Mouse (Mus musculus) forebrain, embryonic 11.5 days (tissue): Measurements from ENCODE around the gene Ikbke. TPM values are rescaled to one million over a fixed set of nuclear protein-coding genes. Genes with fewer than 3 reads are reported as not detected.

ENCODE experiments used
- ATAC-seq: fragments of 200-750 bp; cut with Nextera tagmentation; replicated peaks from 2 replicates; pipeline ENCODE4 v1.8.0; 2017; ENCODE audit warnings: moderate TSS enrichment; ENCODE audit not compliant: low FRiP score
- DNase-seq: peaks from one replicate; pipeline ENCODE4 v3.0.0-alpha.2; 2017; ENCODE audit warnings: low spot score
- H3K27ac ChIP-seq: fragments of 300-500 bp; sonication (generic); 2 replicates; pipeline ENCODE4 v1.5.1; 2014; ENCODE audit warnings: low read depth, low read length
- H3K27me3 ChIP-seq: fragments of 300-500 bp; sonication (generic); 2 replicates; pipeline ENCODE4 v1.6.1; 2014; ENCODE audit warnings: mild to moderate bottlenecking, low read length, mixed read lengths; ENCODE audit not compliant: control insufficient read depth, insufficient read depth
- H3K36me3 ChIP-seq: fragments of 300-500 bp; sonication (generic); 2 replicates; pipeline ENCODE4 v1.6.1; 2014; ENCODE audit warnings: mild to moderate bottlenecking, low read length, moderate library complexity, mixed read lengths; ENCODE audit not compliant: control insufficient read depth, insufficient read depth
- H3K4me1 ChIP-seq: fragments of 300-500 bp; sonication (generic); replicated peaks from 2 replicates; pipeline ENCODE4 v1.6.1; 2014; ENCODE audit warnings: low read length, mixed read lengths; ENCODE audit not compliant: control insufficient read depth, insufficient read depth
- H3K4me2 ChIP-seq: fragments of 300-500 bp; sonication (generic); 2 replicates; pipeline ENCODE4 v1.6.1; 2014; ENCODE audit warnings: low read depth, mild to moderate bottlenecking, low read length, moderate library complexity, mixed read lengths; ENCODE audit not compliant: severe bottlenecking
- H3K4me3 ChIP-seq: fragments of 300-500 bp; sonication (generic); 2 replicates; pipeline ENCODE4 v1.5.1; 2014; ENCODE audit warnings: low read depth, low read length
- H3K9ac ChIP-seq: fragments of 300-500 bp; sonication (generic); 2 replicates; pipeline ENCODE4 v1.6.1; 2014; ENCODE audit warnings: low read length
- H3K9me3 ChIP-seq: fragments of 300-500 bp; sonication (generic); 2 replicates; pipeline ENCODE4 v1.6.1; 2016; ENCODE audit warnings: low read length, mixed read lengths; ENCODE audit not compliant: control insufficient read depth
- WGBS: fragments of 180-500 bp; shearing (Covaris S2); extraction: QIAGEN DNeasy Blood & Tissue Kit; methylation state at CpG from one replicate; pipeline ENCODE4 v1.1.7; 2014; 5-methylcytosine and 5-hydroxymethylcytosine counted together
- polyA plus RNA-seq: library from polyadenylated mRNA; unstranded; fragments of >200 nt; fragmentation: Nextera tagmentation; extraction: Ambion mirVana; gene quantifications from 2 replicates; pipeline ENCODE4 v1.2.1, GENCODE M21; 2014

The Ikbke gene
- polyA plus RNA-seq, 1 experiment from 2014 or later, result 0.83 TPM

DNA sequence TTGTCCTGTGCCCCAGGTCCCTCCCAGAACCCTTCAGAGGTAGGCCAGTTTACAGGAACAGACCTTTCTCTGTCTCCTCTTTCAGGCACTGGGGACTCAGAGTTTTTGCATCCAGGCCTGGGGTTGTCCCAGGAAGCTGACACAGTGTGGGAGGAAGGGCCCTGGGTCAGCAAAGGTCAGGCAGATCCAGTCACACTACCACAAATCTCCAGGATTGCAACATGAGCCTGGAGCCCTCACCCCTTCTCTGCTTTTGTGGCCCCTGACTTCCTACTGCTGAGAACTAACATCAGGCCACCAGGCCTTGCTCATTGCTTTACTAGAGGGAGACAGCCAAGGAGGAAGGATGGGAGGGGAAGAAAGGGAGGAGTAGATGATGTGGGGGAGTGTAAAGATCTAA lies 2.6 kb downstream of the Ikbke start:
- Histone ChIP-seq H3K9ac (no peak overlapping the region), H3K27ac (no peak overlapping the region), H3K4me1 (no peaks in the 10 kb centered on the region), H3K27me3 (no peaks in the 10 kb centered on the region), H3K9me3 (no peaks in the 10 kb centered on the region), H3K4me2 (no peak overlapping the region), H3K36me3 (no peaks in the 10 kb centered on the region), H3K4me3 (no peak overlapping the region)
- ATAC-seq, result no peak
- no peak for DNase-seq

DNA sequence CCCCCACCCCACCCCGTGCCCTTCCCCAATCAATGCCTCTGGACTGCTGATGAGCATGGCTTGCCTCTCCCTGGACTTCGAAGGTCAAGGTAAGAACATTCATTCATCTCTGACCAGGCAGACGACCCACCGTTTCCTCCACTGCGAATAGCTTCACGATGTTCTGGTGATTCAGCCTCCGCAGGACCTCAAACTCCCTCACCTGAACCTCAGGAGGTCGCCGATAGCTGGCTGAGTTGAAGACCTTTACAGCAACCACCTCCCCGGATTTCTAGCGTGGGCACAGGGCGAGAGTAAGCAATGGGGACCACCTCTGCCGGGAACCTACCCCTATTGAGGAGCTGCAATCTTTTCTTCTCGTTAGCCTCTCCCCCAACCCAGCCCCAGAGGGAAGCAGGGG lies 3.8 kb downstream of the Ikbke start:
- H3K27ac ChIP-seq, result no peak overlapping the region
- H3K9ac ChIP-seq, result no peak overlapping the region
- H3K27me3 ChIP-seq, result no peaks in the 10 kb centered on the region
- DNase-seq (no peak), ATAC-seq (no peak)
- no peak overlapping the region for H3K4me2 ChIP-seq
- no peaks in the 10 kb centered on the region for H3K36me3 ChIP-seq
- no peak overlapping the region for H3K4me3 ChIP-seq
- no peaks in the 10 kb centered on the region for H3K9me3 ChIP-seq
- WGBS, result 79% methylated on average over 14 of the region's 14 CpGs
- H3K4me1 ChIP-seq, result no peaks in the 10 kb centered on the region

DNA sequence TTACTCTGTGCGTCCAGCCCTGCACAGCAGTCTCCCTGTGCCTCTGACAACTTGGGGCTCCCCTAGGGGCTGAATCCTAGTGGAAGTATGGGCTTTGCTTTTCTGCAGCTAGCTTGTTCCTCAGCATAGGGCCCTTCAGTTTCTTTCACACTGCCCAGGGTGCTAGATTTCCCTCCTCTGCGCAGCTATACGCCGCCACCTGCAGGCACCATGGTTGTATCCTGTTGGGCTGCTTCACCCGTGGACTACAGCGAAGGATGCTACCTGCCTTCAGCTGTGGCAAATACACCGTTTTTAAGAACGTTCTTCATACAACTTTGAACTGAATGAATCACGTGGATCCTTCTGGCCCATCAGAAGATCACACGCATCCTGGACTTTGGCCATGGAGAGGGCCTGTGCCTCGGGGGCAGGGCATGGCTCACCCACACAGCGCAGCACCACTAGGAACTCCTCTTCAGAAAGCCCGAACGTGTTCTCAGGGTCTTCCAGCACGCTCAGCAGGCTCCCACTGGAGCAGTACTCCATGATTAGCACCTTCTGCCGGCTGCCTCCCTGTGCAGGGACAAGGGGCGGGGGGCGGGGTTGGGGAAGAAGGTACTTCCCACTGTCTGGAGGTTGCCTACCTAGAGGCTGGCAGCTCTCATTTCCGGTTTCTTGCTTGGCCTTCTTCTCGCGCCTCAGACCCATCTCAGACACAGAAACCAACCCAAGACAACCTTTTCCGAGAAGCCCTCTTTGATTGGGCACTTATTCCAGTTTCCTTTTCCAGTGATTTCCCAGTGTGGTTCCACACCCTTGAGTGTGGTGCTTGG lies 4.5 kb downstream of the Ikbke start:
- H3K4me2 ChIP-seq, result no peak overlapping the region
- no peaks in the 10 kb centered on the region for H3K27me3 ChIP-seq
- ATAC-seq, result no peak
- WGBS, result 52% methylated on average over 22 of the region's 22 CpGs
- H3K4me3 ChIP-seq, result no peak overlapping the region
- H3K27ac ChIP-seq, result no peak overlapping the region
- no peaks in the 10 kb centered on the region for H3K4me1 ChIP-seq
- H3K36me3 ChIP-seq, result no peaks in the 10 kb centered on the region
- no peaks in the 10 kb centered on the region for H3K9me3 ChIP-seq
- no peak for DNase-seq
- H3K9ac ChIP-seq, result no peak overlapping the region

DNA sequence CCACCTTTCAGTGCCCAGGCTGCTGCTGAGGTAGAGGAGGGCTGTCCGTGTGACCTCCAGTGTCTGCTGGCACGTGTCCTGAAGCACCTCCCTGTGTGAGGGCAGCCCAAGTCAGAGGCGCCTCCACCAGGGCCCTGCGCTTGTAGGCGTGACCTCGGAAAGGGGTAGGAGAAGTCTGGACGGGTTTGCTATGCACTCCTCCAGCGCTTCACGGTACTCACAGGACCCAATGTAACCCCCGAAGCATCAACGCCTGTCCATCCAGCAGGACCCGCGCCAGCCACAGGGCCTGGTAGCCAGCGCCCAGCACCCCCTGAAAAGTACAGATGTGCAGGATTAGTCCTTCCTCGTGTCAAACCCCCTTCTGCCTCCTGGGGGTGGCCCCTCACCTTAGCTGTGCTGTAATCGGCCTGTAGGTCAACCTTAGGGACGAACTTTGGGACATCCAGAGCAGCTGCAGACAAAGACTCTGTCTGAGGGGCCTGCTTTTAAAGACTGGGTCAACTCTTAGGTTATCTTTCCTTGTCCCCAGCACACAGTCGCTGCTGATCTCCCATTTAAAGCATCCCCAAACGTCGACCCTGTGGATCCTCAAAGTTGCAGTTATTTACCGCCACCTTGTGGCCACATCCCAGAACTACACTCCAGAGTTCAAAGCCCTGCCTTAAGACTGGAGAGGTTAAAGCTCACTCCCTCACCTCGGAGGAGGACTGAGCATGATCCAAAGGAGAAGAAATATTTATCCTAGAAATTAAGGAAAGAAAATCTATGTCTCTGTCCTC lies 9.4 kb downstream of the Ikbke start:
- WGBS, result 30% methylated on average over 22 of the region's 22 CpGs
- no peaks in the 10 kb centered on the region for H3K4me1 ChIP-seq
- H3K4me2 ChIP-seq, result peak overlapping the region; percentile 21; the same call in 1 of the 2 replicates
- no peak overlapping the region for H3K4me3 ChIP-seq
- DNase-seq (peak; percentile 89), ATAC-seq (peak; percentile 62)
- no peaks in the 10 kb centered on the region for H3K27me3 ChIP-seq
- H3K9ac ChIP-seq, result no peak overlapping the region; the same call in 1 of the 2 replicates
- no peaks in the 10 kb centered on the region for H3K36me3 ChIP-seq
- H3K9me3 ChIP-seq, result no peaks in the 10 kb centered on the region
- no peak overlapping the region for H3K27ac ChIP-seq

DNA sequence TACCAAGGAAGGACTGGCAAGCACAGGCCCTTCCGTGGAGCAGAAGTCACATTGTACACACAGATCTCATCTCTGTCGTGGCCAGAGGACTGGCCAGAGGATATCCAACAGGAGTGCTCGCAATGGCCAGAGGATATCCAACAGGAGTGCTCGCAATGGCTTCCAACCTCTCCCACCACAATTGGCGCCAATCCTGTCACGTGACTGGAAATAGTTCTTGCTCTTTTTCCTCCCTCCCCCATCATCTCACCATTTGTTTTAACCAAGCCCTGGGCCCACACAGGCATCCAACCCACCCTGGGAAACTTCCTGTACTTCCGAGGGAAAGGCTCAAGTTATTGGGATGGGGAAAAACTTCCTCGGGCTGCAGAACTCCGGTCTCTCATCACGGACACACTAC lies 10.6 kb downstream of the Ikbke start:
- no peak for ATAC-seq
- H3K9me3 ChIP-seq, result no peaks in the 10 kb centered on the region
- H3K4me2 ChIP-seq, result no peak overlapping the region
- H3K27me3 ChIP-seq, result no peaks in the 10 kb centered on the region
- H3K4me3 ChIP-seq, result no peak overlapping the region
- no peak overlapping the region for H3K27ac ChIP-seq
- no peak overlapping the region for H3K9ac ChIP-seq
- no peaks in the 10 kb centered on the region for H3K36me3 ChIP-seq
- DNase-seq, result no peak
- WGBS, result 88% methylated on average over 10 of the region's 10 CpGs
- H3K4me1 ChIP-seq, result no peaks in the 10 kb centered on the region

DNA sequence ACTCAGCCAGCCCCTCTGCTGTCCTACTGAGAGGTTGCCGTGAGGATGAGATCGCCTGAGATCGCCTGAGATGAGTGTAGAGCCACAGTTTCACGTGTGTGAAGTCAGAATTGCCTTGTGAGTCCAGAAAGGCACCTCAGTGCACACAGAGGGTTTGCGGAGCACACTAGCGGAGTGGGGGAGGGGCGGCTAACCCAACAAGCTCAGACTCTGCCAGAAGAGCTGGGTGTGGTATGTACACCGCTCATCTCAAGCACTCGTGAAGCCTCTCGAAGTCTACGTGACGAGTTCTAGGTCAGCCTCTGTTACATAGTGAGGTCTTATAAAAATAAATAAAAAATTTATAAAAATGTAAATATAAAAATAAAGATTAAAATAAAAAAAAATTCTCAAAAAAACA lies 15.5 kb downstream of the Ikbke start:
- H3K27ac ChIP-seq, result no peak overlapping the region
- no peaks in the 10 kb centered on the region for H3K4me1 ChIP-seq
- H3K27me3 ChIP-seq, result no peaks in the 10 kb centered on the region
- H3K9ac ChIP-seq, result no peak overlapping the region
- 72% methylated on average over 12 of the region's 12 CpGs for WGBS
- no peaks in the 10 kb centered on the region for H3K36me3 ChIP-seq
- no peak overlapping the region for H3K4me3 ChIP-seq
- DNase-seq, result no peak
- H3K9me3 ChIP-seq, result no peaks in the 10 kb centered on the region
- no peak overlapping the region for H3K4me2 ChIP-seq
- no peak for ATAC-seq

DNA sequence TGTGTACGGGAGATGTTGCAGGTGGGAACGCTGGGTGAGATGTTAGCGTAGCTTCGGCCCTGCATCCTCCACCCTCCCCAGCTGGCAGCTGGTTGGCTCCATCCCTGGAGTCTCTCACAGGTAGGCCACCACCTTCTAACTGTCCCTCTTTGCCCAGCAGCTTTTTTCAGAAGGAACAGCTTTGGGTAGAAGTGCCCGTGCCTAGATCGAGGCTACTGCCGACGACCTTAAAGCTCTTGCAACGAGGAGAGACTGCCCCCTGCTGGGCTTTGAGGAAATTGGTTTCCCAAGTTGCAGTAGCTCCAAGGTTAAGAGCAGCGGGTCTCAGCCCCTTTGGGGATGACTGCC lies 19.1 kb downstream of the Ikbke start:
- no peak overlapping the region for H3K27ac ChIP-seq
- no peak overlapping the region for H3K9ac ChIP-seq
- DNase-seq (peak; percentile 85), ATAC-seq (no peak)
- H3K36me3 ChIP-seq, result no peaks in the 10 kb centered on the region
- no peaks in the 10 kb centered on the region for H3K9me3 ChIP-seq
- H3K4me3 ChIP-seq, result no peak overlapping the region
- 33% methylated on average over 10 of the region's 10 CpGs for WGBS
- no peaks in the 10 kb centered on the region for H3K4me1 ChIP-seq
- H3K27me3 ChIP-seq, result no peaks in the 10 kb centered on the region
- no peak overlapping the region for H3K4me2 ChIP-seq

DNA sequence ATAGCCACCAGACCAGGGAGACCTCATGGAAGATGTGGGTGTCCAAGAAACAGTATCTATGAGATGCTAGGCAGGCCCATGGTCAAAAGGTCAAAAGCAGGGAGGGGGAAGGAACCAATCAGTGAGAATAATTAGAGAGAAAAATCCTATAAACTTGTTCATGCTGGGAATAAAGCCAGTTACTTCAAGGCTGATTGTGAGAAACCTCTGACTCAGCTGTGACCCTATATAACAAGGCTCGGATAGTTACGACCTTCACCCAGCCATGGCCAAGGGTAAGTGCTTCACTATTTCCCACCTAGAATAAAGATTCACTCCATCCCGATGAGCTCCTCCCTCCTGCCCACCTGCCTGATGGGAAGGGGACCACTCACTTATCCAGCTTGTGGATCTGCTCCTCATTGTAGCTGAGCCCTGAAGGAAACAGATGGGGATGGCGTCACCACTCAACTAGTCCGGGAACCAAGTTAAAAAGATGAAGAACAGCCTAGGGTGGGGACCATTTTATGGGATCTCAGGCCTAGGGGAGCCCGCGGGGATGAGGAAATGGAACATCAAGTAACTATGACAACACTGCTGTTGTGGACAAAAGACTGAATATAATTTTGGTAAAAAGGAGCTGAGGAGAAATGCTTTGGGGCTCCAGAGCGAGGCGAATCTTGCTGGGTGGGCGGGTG lies 19.6 kb downstream of the Ikbke start:
- Histone ChIP-seq H3K4me2 (no peak overlapping the region), H3K9ac (no peak overlapping the region), H3K4me1 (no peaks in the 10 kb centered on the region), H3K27me3 (no peaks in the 10 kb centered on the region), H3K4me3 (no peak overlapping the region), H3K36me3 (no peaks in the 10 kb centered on the region), H3K27ac (no peak overlapping the region), H3K9me3 (no peaks in the 10 kb centered on the region)
- no peak for ATAC-seq
- WGBS, result 69% methylated on average over 10 of the region's 10 CpGs
- no peak for DNase-seq
